Mouse (Mus musculus) ES-Bruce4 (cell line): ENCODE measurements at regions not wholly inside any gene's neighbourhood (a gene's known extent, or its start where the extent isn't known, plus 50 kb on each side); places are given as distances from the start of the nearest gene placed in this dataset.

ENCODE experiments used
- CTCF ChIP-seq: IDR thresholded peaks from one replicate; pipeline ENCODE4 v1.8.1; 2011; ENCODE audit warnings: low read depth, low read length
- EP300 ChIP-seq: IDR thresholded peaks from 2 replicates; pipeline ENCODE4 v1.6.1; 2011; ENCODE audit warnings: low read depth, low read length; ENCODE audit not compliant: insufficient read depth
- POLR2A ChIP-seq: IDR thresholded peaks from one replicate; pipeline ENCODE4 v1.8.1; 2011; ENCODE audit warnings: low read length; ENCODE audit not compliant: insufficient read depth

- no peak for TF ChIP-seq CTCF
- TF ChIP-seq EP300, result no peak
- no peak for TF ChIP-seq POLR2A
These were observed 516.2 kb downstream of the Epha7 start for GRCm38 (mm10) chr4:29329145-29329544.
